Mouse (Mus musculus) right cerebral cortex, adult 18-20 months (tissue): ENCODE results near the gene Atg4d.
"Not testable (repeated sequence)": the region's sequence is repeated elsewhere in the genome, so short reads cannot be mapped to it uniquely, and the experiment has no call there.

ENCODE experiments used
- DNase-seq: peaks from one replicate; pipeline ENCODE4 v3.0.0; 2022; ENCODE audit warnings: mixed read lengths

The Atg4d gene

GRCm38 (mm10) chr9:21265000-21265561, at the start of gene Atg4d:
Gene Atg4d (plus strand): TSS chr9:21265293.
- peak; percentile 98 for DNase-seq

GRCm38 (mm10) chr9:21216050-21216841, 48.8 kb upstream of the Atg4d start:
- DNase-seq, result peak; percentile 60

- DNase-seq, result no peak
These were observed 45.3 kb upstream of the Atg4d start for GRCm38 (mm10) chr9:21219820-21220219.

GRCm38 (mm10) chr9:21220490-21221382, 44.4 kb upstream of the Atg4d start:
- DNase-seq, result peak; percentile 94

- DNase-seq, result no peak
These were observed 43.6 kb upstream of the Atg4d start for GRCm38 (mm10) chr9:21221383-21221929.

- DNase-seq, result not testable (repeated sequence)
These were observed 41.6 kb upstream of the Atg4d start for GRCm38 (mm10) chr9:21223490-21223889.

- no peak for DNase-seq
These were observed 41.2 kb upstream of the Atg4d start for GRCm38 (mm10) chr9:21223906-21224305.

- DNase-seq, result no peak
These were observed 40.3 kb upstream of the Atg4d start for GRCm38 (mm10) chr9:21224576-21225414.

- DNase-seq, result no peak
These were observed 39.7 kb upstream of the Atg4d start for GRCm38 (mm10) chr9:21225415-21225758.

- DNase-seq, result no peak
These were observed 37.8 kb upstream of the Atg4d start for GRCm38 (mm10) chr9:21227342-21227741.

GRCm38 (mm10) chr9:21231551-21231950, 33.5 kb upstream of the Atg4d start:
- no peak for DNase-seq

GRCm38 (mm10) chr9:21232867-21233266, 32.2 kb upstream of the Atg4d start:
- DNase-seq, result no peak

GRCm38 (mm10) chr9:21233366-21233765, 31.7 kb upstream of the Atg4d start:
- DNase-seq, result no peak

- no peak for DNase-seq
These were observed 31.3 kb upstream of the Atg4d start for GRCm38 (mm10) chr9:21233805-21234204.

GRCm38 (mm10) chr9:21235341-21235740, 29.8 kb upstream of the Atg4d start:
- no peak for DNase-seq

GRCm38 (mm10) chr9:21236991-21237367, 28.1 kb upstream of the Atg4d start:
- DNase-seq, result no peak

GRCm38 (mm10) chr9:21237368-21238003, 27.6 kb upstream of the Atg4d start:
- no peak for DNase-seq

- no peak for DNase-seq
These were observed 26.9 kb upstream of the Atg4d start for GRCm38 (mm10) chr9:21238004-21238732.

- DNase-seq, result peak; percentile 76
These were observed 26.2 kb upstream of the Atg4d start, which contains the start of gene Keap1 for GRCm38 (mm10) chr9:21238733-21239464. Gene Keap1 (minus strand): TSS chr9:21239361.

- no peak for DNase-seq
These were observed 25.6 kb upstream of the Atg4d start for GRCm38 (mm10) chr9:21239465-21239848.
